Mouse (Mus musculus) intestine, embryonic 14.5 days (tissue): ENCODE measurements around the gene Gm7075. TPM values are rescaled to one million over a fixed set of nuclear protein-coding genes. Genes with fewer than 3 reads are reported as not detected.
"Not testable (repeated sequence)": the region's sequence is repeated elsewhere in the genome, so short reads cannot be mapped to it uniquely, and the experiment has no call there.

Experiments used
- ATAC-seq: fragments of 200-750 bp; cut with Nextera tagmentation; replicated peaks from 2 replicates; pipeline ENCODE4 v1.8.0; 2017; ENCODE audit warnings: low read depth, moderate number of reproducible peaks, moderate TSS enrichment, moderate library complexity; ENCODE audit not compliant: low FRiP score, low TSS enrichment
- DNase-seq: peaks from one replicate; pipeline ENCODE4 v3.0.0-alpha.2; 2018; ENCODE audit warnings: low spot score
- H3K27ac ChIP-seq: fragments of 300-500 bp; sonication (generic); 2 replicates; pipeline ENCODE4 v1.5.1; 2014; ENCODE audit warnings: low read depth, mild to moderate bottlenecking, control low read depth
- H3K27me3 ChIP-seq: fragments of 300-500 bp; sonication (generic); replicated peaks from 2 replicates; pipeline ENCODE4 v1.6.1; 2014; ENCODE audit warnings: low read length, control low read depth; ENCODE audit not compliant: control insufficient read depth, insufficient read depth
- H3K36me3 ChIP-seq: fragments of 300-500 bp; sonication (generic); 2 replicates; pipeline ENCODE4 v1.6.1; 2014; ENCODE audit warnings: low read length, control low read depth; ENCODE audit not compliant: control insufficient read depth, insufficient read depth
- H3K4me1 ChIP-seq: fragments of 300-500 bp; sonication (generic); replicated peaks from 2 replicates; pipeline ENCODE4 v1.6.1; 2014; ENCODE audit warnings: low read length, control low read depth, mixed read lengths; ENCODE audit not compliant: control insufficient read depth, insufficient read depth
- H3K4me2 ChIP-seq: fragments of 300-500 bp; sonication (generic); 2 replicates; pipeline ENCODE4 v1.6.1; 2014; ENCODE audit warnings: low read length
- H3K4me3 ChIP-seq: fragments of 300-500 bp; sonication (generic); 2 replicates; pipeline ENCODE4 v1.5.1; 2014; ENCODE audit warnings: low read depth, low read length, control low read depth, mixed read lengths
- H3K9ac ChIP-seq: fragments of 300-500 bp; sonication (generic); 2 replicates; pipeline ENCODE4 v1.6.1; 2014; ENCODE audit warnings: mild to moderate bottlenecking, low read length
- H3K9me3 ChIP-seq: fragments of 300-500 bp; sonication (generic); 2 replicates; pipeline ENCODE4 v1.6.1; 2016; ENCODE audit warnings: low read length, control low read depth; ENCODE audit not compliant: control insufficient read depth
- WGBS: fragments of 180-500 bp; shearing (Covaris S2); extraction: QIAGEN DNeasy Blood & Tissue Kit; methylation state at CpG from one replicate; pipeline ENCODE4 v1.1.7; 2014; 5-methylcytosine and 5-hydroxymethylcytosine counted together
- polyA plus RNA-seq: library from polyadenylated mRNA; unstranded; fragments of >200 nt; fragmentation: Nextera tagmentation; extraction: Ambion mirVana; gene quantifications from 2 replicates; pipeline ENCODE4 v1.2.1, GENCODE M21; 2014

The Gm7075 gene
- polyA plus RNA-seq, 1 experiment from 2014 or later, result not detected

DNA sequence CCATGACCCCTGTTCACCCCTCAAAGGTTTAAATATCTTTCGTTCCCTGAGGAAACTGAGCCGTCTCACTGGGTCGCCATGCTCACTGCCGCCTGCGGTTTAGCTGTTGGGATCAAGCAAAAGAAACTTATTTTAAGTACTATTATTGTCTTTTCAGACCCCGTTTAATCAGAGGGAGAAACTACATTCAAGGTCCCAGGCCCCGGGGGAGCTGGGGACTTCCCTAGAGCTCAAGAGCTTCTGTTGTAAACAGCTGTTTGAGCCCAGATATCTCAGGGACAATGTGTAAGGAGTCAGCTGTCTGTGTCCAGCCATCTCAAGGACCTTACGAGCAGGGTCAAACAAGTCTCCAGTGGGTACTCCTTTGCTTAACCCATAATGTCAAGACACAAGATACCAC lies 5.6 kb upstream of the Gm7075 start:
- H3K4me2 ChIP-seq, result no peak overlapping the region
- H3K36me3 ChIP-seq, result no peaks in the 10 kb centered on the region
- DNase-seq (no peak), ATAC-seq (no peak)
- no peaks in the 10 kb centered on the region for H3K27me3 ChIP-seq
- H3K9ac ChIP-seq, result no peak overlapping the region
- no peak overlapping the region for H3K4me3 ChIP-seq
- H3K4me1 ChIP-seq, result no peaks in the 10 kb centered on the region; the same call in 1 of the 2 replicates
- 79% methylated on average over 8 of the region's 8 CpGs for whole genome bisulfite sequencing
- H3K27ac ChIP-seq, result no peak overlapping the region
- H3K9me3 ChIP-seq, result no peaks in the 10 kb centered on the region

DNA sequence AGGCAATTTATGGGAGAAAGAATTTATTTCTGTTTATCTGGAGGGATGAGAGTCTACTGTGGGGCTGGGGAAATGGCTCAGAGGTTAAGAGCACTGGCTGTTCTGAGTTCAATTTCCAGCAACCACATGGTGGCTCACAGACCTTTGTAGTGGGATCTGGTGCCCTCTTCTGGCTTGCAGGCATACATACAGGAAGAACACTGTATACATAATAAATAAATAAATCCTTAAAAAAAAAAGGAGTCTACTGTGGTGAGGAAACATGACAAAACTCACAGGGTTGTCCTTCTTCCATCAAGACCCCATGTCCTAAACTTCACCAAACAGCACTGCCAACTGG lies 2.9 kb upstream of the Gm7075 start:
- Histone ChIP-seq H3K27ac (no peak overlapping the region), H3K9ac (no peak overlapping the region), H3K9me3 (no peaks in the 10 kb centered on the region), H3K27me3 (no peaks in the 10 kb centered on the region), H3K4me1 (no peaks in the 10 kb centered on the region; the same call in 1 of the 2 replicates), H3K4me2 (no peak overlapping the region), H3K36me3 (no peaks in the 10 kb centered on the region), H3K4me3 (no peak overlapping the region)
- ATAC-seq (no peak), DNase-seq (no peak)

DNA sequence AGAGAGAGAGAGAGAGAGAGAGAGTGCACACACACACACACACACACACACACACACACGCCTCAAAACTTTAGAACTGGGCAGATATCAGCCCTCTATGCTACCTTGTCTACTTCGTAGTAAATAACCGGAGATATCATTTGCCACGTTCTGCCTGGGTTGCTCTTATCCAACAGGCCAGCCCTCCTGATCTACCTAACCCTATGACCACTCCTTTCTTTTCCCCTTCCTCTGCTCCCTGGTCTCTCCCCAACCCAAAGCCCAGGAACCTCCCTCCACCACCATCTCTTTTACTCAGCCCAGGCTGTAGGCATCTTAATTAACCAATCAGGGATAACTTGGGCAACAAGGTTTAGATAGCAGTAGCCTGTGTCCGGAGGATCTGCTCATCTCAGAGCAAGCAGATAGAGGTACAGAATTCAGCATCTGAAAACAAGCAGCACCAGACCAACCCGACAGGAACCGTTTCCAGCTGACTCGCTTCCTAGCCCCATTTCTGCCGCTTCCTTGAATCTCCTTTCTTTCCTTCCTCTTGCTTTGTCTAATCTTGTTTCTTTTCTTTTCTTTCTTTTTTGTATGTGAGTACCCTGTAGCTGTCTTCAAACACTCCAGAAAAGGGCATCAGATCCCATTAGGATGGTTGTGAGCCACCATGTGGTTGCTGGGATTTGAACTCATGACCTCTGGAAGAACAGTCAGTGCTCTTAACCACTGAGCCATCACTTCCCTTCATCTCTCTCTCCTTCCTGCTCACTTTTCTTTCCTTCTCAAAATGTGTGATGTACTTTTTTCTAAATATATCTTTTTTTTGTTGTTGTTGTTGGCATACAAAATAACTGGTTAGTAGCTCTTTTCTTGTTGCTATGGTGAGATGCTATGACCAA lies 2.2 kb upstream of the Gm7075 start:
- Histone ChIP-seq H3K4me2 (no peak overlapping the region), H3K9ac (no peak overlapping the region), H3K4me3 (no peak overlapping the region), H3K4me1 (no peaks in the 10 kb centered on the region; the same call in 1 of the 2 replicates), H3K9me3 (no peaks in the 10 kb centered on the region), H3K27me3 (no peaks in the 10 kb centered on the region), H3K36me3 (no peaks in the 10 kb centered on the region), H3K27ac (no peak overlapping the region)
- 92% methylated on average over 9 of the region's 9 CpGs for WGBS
- ATAC-seq, result no peak
- no peak for DNase-seq

DNA sequence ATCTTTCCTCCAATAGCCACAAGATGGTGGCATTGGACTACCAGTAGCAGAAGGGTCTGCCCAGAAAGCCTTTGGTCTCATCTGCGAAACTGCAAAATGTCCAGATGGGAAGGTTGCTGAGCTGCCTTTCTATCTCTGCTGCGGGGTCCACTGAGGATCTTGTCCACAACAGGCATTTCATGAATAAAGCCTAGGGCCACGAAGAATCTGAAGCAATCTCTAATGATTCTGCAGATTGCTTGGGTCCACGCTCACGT lies 1.1 kb upstream of the Gm7075 start:
- no peak for ATAC-seq
- 82% methylated on average over 5 of the region's 5 CpGs for WGBS

DNA sequence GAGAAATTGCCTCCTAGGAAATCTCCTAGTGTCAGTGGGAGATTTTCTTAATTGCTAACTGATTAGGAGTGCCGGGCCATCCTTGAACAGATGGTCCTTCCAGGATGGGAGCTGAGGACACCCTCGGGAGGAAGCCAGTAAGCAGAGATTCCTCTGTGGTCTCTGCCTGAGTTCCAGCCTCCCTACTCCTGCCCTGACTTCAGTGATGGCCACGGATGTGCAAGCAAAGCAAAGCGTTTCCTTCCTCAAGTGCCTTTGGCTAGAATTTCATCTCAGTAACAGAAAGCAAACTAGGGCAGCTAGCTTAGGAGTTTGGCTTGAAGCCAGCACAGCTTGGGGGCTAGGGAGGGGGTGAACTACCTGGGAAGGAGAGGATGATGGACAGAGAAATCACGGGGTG lies 4.5 kb downstream of the Gm7075 start:
- no peak overlapping the region for H3K4me3 ChIP-seq
- no peaks in the 10 kb centered on the region for H3K4me1 ChIP-seq
- H3K27me3 ChIP-seq, result no peaks in the 10 kb centered on the region
- no peak overlapping the region for H3K27ac ChIP-seq
- DNase-seq (no peak), ATAC-seq (no peak)
- no peak overlapping the region for H3K9ac ChIP-seq
- no peaks in the 10 kb centered on the region for H3K36me3 ChIP-seq
- 55% methylated on average over 5 of the region's 5 CpGs for WGBS
- no peak overlapping the region for H3K4me2 ChIP-seq
- H3K9me3 ChIP-seq, result no peaks in the 10 kb centered on the region

More for the DNA sequence above, 1.1 kb upstream of the Gm7075 start:
- Histone ChIP-seq H3K9me3 (no peaks in the 10 kb centered on the region), H3K27ac (no peak overlapping the region), H3K27me3 (no peaks in the 10 kb centered on the region), H3K36me3 (no peaks in the 10 kb centered on the region), H3K9ac (no peak overlapping the region), H3K4me3 (no peak overlapping the region), H3K4me2 (no peak overlapping the region), H3K4me1 (no peaks in the 10 kb centered on the region)
- no peak for DNase-seq

DNA sequence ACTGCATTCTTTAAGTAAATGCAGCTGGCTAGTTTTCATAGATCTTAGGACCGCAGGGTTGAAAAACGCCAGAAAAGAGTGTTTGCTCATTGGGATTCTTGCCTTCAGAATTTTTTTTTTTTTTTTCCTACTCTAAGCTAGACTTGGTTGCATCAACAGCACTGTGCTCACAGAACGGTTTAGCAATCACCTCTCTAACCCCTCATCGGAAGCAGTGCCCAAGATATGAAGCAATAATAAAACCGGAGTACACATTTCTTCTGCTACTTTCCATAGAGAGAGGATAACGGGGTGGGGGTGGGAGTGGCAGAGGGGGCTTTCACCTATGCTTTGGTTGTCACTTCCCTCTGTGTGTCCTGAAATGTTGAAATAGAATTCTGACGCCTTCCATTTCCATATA lies 5.7 kb downstream of the Gm7075 start:
- Histone ChIP-seq H3K4me3 (no peak overlapping the region), H3K9me3 (no peaks in the 10 kb centered on the region), H3K4me1 (no peaks in the 10 kb centered on the region), H3K36me3 (no peaks in the 10 kb centered on the region), H3K4me2 (0 out of 2 replicates have a peak overlapping the region, but pooled peaks have one; percentile 13), H3K27ac (no peak overlapping the region), H3K9ac (no peak overlapping the region), H3K27me3 (no peaks in the 10 kb centered on the region)
- no peak for DNase-seq
- no peak for ATAC-seq
- 51% methylated on average over 7 of the region's 7 CpGs for WGBS

DNA sequence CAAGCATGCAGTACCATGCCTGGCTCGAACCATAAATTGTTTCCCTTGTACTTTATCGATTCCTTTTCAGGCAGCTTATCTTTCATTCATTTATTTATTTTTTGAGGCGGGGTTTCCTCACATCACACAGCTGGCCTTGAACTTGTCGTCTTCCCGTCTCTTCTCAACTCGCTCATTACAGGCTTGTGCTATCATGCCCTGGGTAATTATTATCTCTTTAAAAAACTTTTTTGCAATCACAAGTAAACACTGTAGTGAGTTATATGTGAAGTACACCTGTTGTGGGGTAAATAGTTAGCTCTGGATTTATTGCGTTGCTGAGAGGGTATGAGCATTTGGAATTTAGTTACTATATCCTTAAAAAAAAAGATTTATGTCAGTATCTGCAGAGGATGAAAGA lies 6.3 kb downstream of the Gm7075 start:
- Histone ChIP-seq H3K27ac (no peak overlapping the region), H3K4me2 (no peak overlapping the region), H3K27me3 (no peaks in the 10 kb centered on the region), H3K4me1 (no peaks in the 10 kb centered on the region), H3K4me3 (no peak overlapping the region), H3K9ac (no peak overlapping the region), H3K36me3 (no peaks in the 10 kb centered on the region), H3K9me3 (no peaks in the 10 kb centered on the region)
- DNase-seq (no peak), ATAC-seq (0 out of 2 replicates have a peak, but pooled peaks have one; percentile 43)
- 54% methylated on average over 7 of the region's 7 CpGs for WGBS

DNA sequence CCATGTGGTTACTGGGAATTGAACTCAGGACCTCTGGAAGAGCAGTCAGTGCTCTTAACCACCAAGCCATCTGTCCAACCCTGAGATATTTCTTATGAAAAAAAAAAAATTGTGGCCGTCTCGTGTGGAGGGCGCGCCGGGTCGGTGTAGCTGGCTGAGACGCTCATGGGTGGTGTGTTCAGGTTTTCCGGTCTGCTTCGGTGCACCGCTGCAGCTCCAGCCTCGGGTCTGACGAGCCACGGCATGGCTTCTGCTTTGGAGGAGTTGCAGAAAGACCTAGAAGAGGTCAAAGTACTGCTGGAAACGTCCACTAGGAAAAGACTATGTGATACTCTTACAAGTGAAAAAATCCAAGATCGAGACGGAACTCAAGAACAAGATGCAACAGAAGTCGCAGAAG lies 8.8 kb downstream of the Gm7075 start:
- 88% methylated on average over 17 of the region's 17 CpGs for WGBS
- ATAC-seq (no peak), DNase-seq (no peak)
- Histone ChIP-seq H3K36me3 (no peaks in the 10 kb centered on the region), H3K4me3 (no peak overlapping the region), H3K27me3 (no peaks in the 10 kb centered on the region), H3K9me3 (no peaks in the 10 kb centered on the region), H3K27ac (no peak overlapping the region), H3K4me2 (no peak overlapping the region), H3K9ac (no peak overlapping the region), H3K4me1 (no peaks in the 10 kb centered on the region)

DNA sequence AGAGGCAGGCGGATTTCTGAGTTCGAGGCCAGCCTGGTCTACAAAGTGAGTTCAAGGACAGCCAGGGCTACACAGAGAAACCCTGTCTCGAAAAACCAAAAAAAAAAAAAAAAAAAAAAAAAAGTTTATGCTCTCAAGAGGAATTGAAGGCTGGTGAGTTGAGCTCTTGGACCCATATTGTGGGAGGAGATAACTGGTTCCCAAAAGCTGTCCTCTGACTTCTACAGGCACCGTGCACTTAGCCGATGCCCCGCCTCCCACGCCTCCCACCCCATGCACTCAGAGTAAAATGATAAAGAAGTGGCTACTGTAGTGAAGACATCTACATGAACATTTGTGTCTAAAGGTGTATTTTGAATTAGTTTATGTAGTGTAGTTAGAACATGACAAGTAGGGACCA lies 9.9 kb downstream of the Gm7075 start:
- not testable (repeated sequence) for H3K4me3 ChIP-seq, H3K4me2 ChIP-seq, H3K36me3 ChIP-seq, H3K27me3 ChIP-seq, H3K9ac ChIP-seq, H3K27ac ChIP-seq, DNase-seq, H3K9me3 ChIP-seq, ATAC-seq, H3K4me1 ChIP-seq
- 95% methylated on average over 4 of the region's 7 CpGs for WGBS
